Mouse (Mus musculus) intestine, embryonic 14.5 days (tissue): ENCODE results near the gene Fgfr2. TPM values are rescaled to one million over a fixed set of nuclear protein-coding genes. Genes with fewer than 3 reads are reported as not detected.

Experiments used
- ATAC-seq: fragments of 200-750 bp; cut with Nextera tagmentation; replicated peaks from 2 replicates; pipeline ENCODE4 v1.8.0; 2017; ENCODE audit warnings: low read depth, moderate number of reproducible peaks, moderate TSS enrichment, moderate library complexity; ENCODE audit not compliant: low FRiP score, low TSS enrichment
- DNase-seq: peaks from one replicate; pipeline ENCODE4 v3.0.0-alpha.2; 2018; ENCODE audit warnings: low spot score
- H3K27ac ChIP-seq: fragments of 300-500 bp; sonication (generic); 2 replicates; pipeline ENCODE4 v1.5.1; 2014; ENCODE audit warnings: low read depth, mild to moderate bottlenecking, control low read depth
- H3K27me3 ChIP-seq: fragments of 300-500 bp; sonication (generic); replicated peaks from 2 replicates; pipeline ENCODE4 v1.6.1; 2014; ENCODE audit warnings: low read length, control low read depth; ENCODE audit not compliant: control insufficient read depth, insufficient read depth
- H3K36me3 ChIP-seq: fragments of 300-500 bp; sonication (generic); 2 replicates; pipeline ENCODE4 v1.6.1; 2014; ENCODE audit warnings: low read length, control low read depth; ENCODE audit not compliant: control insufficient read depth, insufficient read depth
- H3K4me1 ChIP-seq: fragments of 300-500 bp; sonication (generic); replicated peaks from 2 replicates; pipeline ENCODE4 v1.6.1; 2014; ENCODE audit warnings: low read length, control low read depth, mixed read lengths; ENCODE audit not compliant: control insufficient read depth, insufficient read depth
- H3K4me2 ChIP-seq: fragments of 300-500 bp; sonication (generic); 2 replicates; pipeline ENCODE4 v1.6.1; 2014; ENCODE audit warnings: low read length
- H3K4me3 ChIP-seq: fragments of 300-500 bp; sonication (generic); 2 replicates; pipeline ENCODE4 v1.5.1; 2014; ENCODE audit warnings: low read depth, low read length, control low read depth, mixed read lengths
- H3K9ac ChIP-seq: fragments of 300-500 bp; sonication (generic); 2 replicates; pipeline ENCODE4 v1.6.1; 2014; ENCODE audit warnings: mild to moderate bottlenecking, low read length
- H3K9me3 ChIP-seq: fragments of 300-500 bp; sonication (generic); 2 replicates; pipeline ENCODE4 v1.6.1; 2016; ENCODE audit warnings: low read length, control low read depth; ENCODE audit not compliant: control insufficient read depth
- WGBS: fragments of 180-500 bp; shearing (Covaris S2); extraction: QIAGEN DNeasy Blood & Tissue Kit; methylation state at CpG from one replicate; pipeline ENCODE4 v1.1.7; 2014; 5-methylcytosine and 5-hydroxymethylcytosine counted together
- polyA plus RNA-seq: library from polyadenylated mRNA; unstranded; fragments of >200 nt; fragmentation: Nextera tagmentation; extraction: Ambion mirVana; gene quantifications from 2 replicates; pipeline ENCODE4 v1.2.1, GENCODE M21; 2014

The Fgfr2 gene
- polyA plus RNA-seq, 1 experiment from 2014 or later: 105 TPM

- 89% methylated on average over 5 of the region's 5 CpGs for WGBS
- Histone ChIP-seq H3K27ac (no peak overlapping the region), H3K36me3 (0 out of 2 replicates have a peak, but pooled peaks cover 11% of the 10 kb centered on the region), H3K4me3 (no peak overlapping the region), H3K4me2 (no peak overlapping the region), H3K4me1 (no peaks in the 10 kb centered on the region), H3K9me3 (no peaks in the 10 kb centered on the region), H3K9ac (no peak overlapping the region), H3K27me3 (no peaks in the 10 kb centered on the region)
- no peak for ATAC-seq
- DNase-seq: no peak
Observed at GRCm38 (mm10) chr7:132276287-132276686, 846.9 kb downstream of the Fgfr2 start.

GRCm38 (mm10) chr7:132273741-132274513 lies 849.2 kb downstream of the Fgfr2 start:
- DNase-seq (no peak), ATAC-seq (no peak)
- H3K27me3 ChIP-seq: no peaks in the 10 kb centered on the region
- H3K9ac ChIP-seq: no peak overlapping the region
- WGBS: 93% methylated on average over 2 of the region's 2 CpGs
- no peaks in the 10 kb centered on the region for H3K4me1 ChIP-seq
- H3K36me3 ChIP-seq: peaks cover 29% of the 10 kb centered on the region
- no peaks in the 10 kb centered on the region for H3K9me3 ChIP-seq
- no peak overlapping the region for H3K27ac ChIP-seq
- no peak overlapping the region for H3K4me2 ChIP-seq
- no peak overlapping the region for H3K4me3 ChIP-seq

GRCm38 (mm10) chr7:132272984-132273383 lies 850.2 kb downstream of the Fgfr2 start:
- 94% methylated on average over 5 of the region's 5 CpGs for WGBS
- Histone ChIP-seq H3K36me3 (peaks cover 35% of the 10 kb centered on the region), H3K4me1 (no peaks in the 10 kb centered on the region), H3K9me3 (no peaks in the 10 kb centered on the region), H3K27ac (no peak overlapping the region), H3K9ac (no peak overlapping the region), H3K4me3 (no peak overlapping the region), H3K4me2 (no peak overlapping the region), H3K27me3 (no peaks in the 10 kb centered on the region)
- DNase-seq (no peak), ATAC-seq (no peak)

- no peak overlapping the region for H3K4me3 ChIP-seq
- no peak for DNase-seq
- no peak overlapping the region for H3K9ac ChIP-seq
- 74% methylated on average over 8 of the region's 8 CpGs for WGBS
- no peaks in the 10 kb centered on the region for H3K4me1 ChIP-seq
- H3K27ac ChIP-seq: no peak overlapping the region
- H3K36me3 ChIP-seq: peaks cover 58% of the 10 kb centered on the region
- no peak overlapping the region for H3K4me2 ChIP-seq
- no peaks in the 10 kb centered on the region for H3K27me3 ChIP-seq
- H3K9me3 ChIP-seq: no peaks in the 10 kb centered on the region
- ATAC-seq: no peak
Observed at GRCm38 (mm10) chr7:132270364-132270763, 852.8 kb downstream of the Fgfr2 start.

GRCm38 (mm10) chr7:132269661-132270060 lies 853.5 kb downstream of the Fgfr2 start:
- peaks cover 60% of the 10 kb centered on the region for H3K36me3 ChIP-seq
- no peaks in the 10 kb centered on the region for H3K27me3 ChIP-seq
- DNase-seq (no peak), ATAC-seq (no peak)
- H3K4me3 ChIP-seq: no peak overlapping the region
- no peaks in the 10 kb centered on the region for H3K9me3 ChIP-seq
- H3K4me2 ChIP-seq: no peak overlapping the region
- no peaks in the 10 kb centered on the region for H3K4me1 ChIP-seq
- no peak overlapping the region for H3K9ac ChIP-seq
- WGBS: 87% methylated on average over 3 of the region's 3 CpGs
- no peak overlapping the region for H3K27ac ChIP-seq

- ATAC-seq (no peak), DNase-seq (no peak)
- WGBS: 78% methylated on average over 4 of the region's 4 CpGs
- Histone ChIP-seq H3K4me2 (no peak overlapping the region), H3K4me1 (no peaks in the 10 kb centered on the region), H3K9ac (no peak overlapping the region), H3K9me3 (no peaks in the 10 kb centered on the region), H3K27ac (no peak overlapping the region), H3K27me3 (no peaks in the 10 kb centered on the region), H3K36me3 (peaks cover 69% of the 10 kb centered on the region), H3K4me3 (no peak overlapping the region)
Observed at GRCm38 (mm10) chr7:132267721-132268498, 855.2 kb downstream of the Fgfr2 start.

- ATAC-seq (no peak), DNase-seq (no peak)
- Histone ChIP-seq H3K9ac (no peak overlapping the region), H3K4me2 (no peak overlapping the region), H3K27me3 (no peaks in the 10 kb centered on the region), H3K27ac (no peak overlapping the region), H3K4me1 (no peaks in the 10 kb centered on the region; the same call in 1 of the 2 replicates), H3K9me3 (no peaks in the 10 kb centered on the region), H3K36me3 (peaks cover 68% of the 10 kb centered on the region), H3K4me3 (no peak overlapping the region)
- 82% methylated on average over 3 of the region's 3 CpGs for WGBS
Observed at GRCm38 (mm10) chr7:132264763-132265162, 858.4 kb downstream of the Fgfr2 start.

- H3K4me1 ChIP-seq: peaks cover 6% of the 10 kb centered on the region; the same call in 1 of the 2 replicates
- WGBS: 79% methylated on average over 6 of the region's 6 CpGs
- no peak for ATAC-seq
- H3K27me3 ChIP-seq: no peaks in the 10 kb centered on the region
- no peak overlapping the region for H3K9ac ChIP-seq
- no peaks in the 10 kb centered on the region for H3K9me3 ChIP-seq
- DNase-seq: no peak
- no peak overlapping the region for H3K4me3 ChIP-seq
- no peak overlapping the region for H3K4me2 ChIP-seq
- H3K36me3 ChIP-seq: peaks cover 53% of the 10 kb centered on the region
- no peak overlapping the region for H3K27ac ChIP-seq
Observed at GRCm38 (mm10) chr7:132263186-132263585, 860.0 kb downstream of the Fgfr2 start.
